Mouse (Mus musculus): ENCODE results near the gene Hcn2. TPM values are rescaled to one million over a fixed set of nuclear protein-coding genes. Genes with fewer than 3 reads are reported as not detected.

Hcn2 gene
- 0.20 TPM for polyA plus RNA-seq (2014; fragmentation: Illumina TruSeq; extraction: RNeasy Lipid Tissue Mini Kit (QIAGEN cat#74804))

DNA sequence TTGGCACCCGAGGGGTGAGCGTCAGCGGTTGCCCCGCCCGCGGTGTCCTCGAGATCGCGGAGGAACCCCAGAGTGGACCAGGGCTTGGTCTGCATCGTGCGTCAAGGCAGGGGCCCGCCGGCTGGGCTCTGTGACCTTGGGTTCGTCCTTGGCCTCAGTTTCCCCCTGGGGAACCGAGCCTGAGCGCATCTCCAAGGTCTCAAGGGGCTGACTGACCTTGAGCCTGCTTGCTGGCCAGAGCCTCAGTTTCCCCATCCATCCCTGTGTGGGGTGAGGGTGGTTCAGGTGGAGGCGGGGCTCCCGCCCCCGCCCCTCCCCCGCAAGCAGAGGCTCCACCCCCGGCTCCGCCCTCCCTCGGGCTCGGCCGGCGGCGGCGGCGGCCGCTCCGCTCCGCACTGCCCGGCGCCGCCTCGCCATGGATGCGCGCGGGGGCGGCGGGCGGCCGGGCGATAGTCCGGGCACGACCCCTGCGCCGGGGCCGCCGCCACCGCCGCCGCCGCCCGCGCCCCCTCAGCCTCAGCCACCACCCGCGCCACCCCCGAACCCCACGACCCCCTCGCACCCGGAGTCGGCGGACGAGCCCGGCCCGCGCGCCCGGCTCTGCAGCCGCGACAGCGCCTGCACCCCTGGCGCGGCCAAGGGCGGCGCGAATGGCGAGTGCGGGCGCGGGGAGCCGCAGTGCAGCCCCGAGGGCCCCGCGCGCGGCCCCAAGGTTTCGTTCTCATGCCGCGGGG, at the start of gene Hcn2:
Gene Hcn2 (plus strand): TSS at position 381 of the 734 bp plus-strand sequence.

DNA sequence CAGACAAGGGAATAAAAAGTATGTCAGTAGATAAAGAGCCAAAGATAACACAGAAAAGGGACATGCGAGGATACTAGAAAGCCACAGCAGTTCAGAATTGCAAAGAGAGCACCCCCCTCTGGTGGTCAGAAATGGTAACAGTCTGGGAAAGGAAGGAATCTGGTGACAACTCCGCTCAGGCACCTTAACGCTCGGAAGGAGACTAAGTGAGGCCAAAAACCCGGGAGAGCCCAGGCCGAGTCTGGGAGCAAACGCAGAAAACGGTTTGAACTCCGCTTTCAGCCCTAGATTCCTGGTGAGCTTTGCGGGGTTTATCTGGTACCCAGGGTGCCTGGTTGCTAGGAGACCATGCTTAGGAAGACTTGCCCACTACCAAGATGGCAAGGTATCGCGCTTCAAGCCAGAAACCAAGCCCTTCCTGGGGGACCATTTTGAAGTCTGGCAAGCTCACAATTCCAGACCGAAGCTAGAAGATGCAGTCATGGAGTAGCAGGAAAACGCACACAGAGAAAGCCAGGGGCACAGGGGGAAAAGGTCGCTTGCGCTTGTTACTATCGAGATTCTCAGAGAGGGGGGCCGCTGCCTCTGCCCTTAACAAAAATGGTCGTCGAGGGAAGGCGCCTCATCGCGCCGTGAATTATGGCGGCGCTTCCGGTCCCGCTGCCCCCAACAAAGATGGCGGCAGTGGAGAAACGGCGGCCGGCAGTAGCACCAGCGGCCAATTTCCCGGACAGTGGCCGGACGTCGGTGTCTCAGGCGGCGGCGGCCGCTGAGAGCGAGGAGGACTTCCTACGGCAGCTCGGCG, 47.5 kb upstream of the Hcn2 start, which contains the start of gene Tpgs1:
Gene Tpgs1 (plus strand): TSS at position 599 of the 805 bp plus-strand sequence.

DNA sequence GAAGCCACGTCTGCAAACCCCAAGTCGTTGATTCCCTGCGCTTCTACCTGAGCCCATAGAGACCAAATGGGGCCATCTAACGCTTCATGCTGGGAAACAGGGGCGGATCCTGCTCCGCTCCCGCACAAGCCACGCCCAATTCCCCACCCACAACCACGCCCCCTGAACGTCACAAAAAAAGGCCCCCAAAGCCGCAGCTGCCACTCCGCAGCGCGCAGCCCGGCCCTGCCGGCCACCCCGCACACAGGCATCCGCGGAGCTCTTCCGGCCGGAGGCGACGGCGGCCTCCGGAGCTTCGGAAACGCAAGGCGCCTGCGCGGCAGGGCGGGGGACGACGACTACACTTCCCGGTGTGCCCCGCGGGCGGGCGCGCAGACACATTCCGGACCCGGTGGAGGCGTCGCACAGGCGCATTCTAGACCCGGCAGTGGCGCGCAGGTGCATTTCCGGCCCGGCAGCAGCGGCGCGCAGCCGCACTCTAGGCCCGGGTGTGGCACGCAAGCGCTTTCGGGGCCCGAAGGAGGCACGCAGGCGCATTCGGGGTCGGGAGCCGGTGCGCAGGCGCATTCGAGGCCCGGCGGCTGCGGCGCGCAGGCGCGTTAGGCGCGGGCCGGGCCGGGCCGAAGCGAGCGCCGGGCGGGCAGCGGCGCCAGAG, 34.7 kb upstream of the Hcn2 start, which contains the start of gene Cdc34:
Gene Cdc34 (plus strand): TSS at position 605 of the 655 bp plus-strand sequence.

DNA sequence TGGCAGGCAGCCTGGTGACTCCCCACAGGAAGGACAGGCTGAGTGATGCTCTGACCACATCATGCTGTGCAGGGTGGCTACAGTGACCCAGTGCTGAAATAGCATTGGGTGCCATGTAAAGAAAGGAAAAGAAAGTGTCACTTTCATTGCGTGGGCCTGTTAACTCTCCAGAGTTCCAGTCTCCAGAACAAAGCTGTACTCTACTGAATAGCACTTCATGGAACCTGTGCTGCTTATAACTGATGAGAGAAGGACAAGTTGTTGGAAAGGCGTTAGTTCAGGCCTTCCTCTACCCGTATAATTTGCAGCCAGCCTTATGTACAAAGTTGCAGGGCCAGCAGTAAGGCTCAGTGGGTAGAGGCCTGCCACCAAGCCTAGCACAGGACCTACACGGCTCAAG, 27.7 kb upstream of the Hcn2 start, which contains the start of gene Gzmm:
Gene Gzmm (plus strand): TSS at position 301 of the 400 bp plus-strand sequence.

DNA sequence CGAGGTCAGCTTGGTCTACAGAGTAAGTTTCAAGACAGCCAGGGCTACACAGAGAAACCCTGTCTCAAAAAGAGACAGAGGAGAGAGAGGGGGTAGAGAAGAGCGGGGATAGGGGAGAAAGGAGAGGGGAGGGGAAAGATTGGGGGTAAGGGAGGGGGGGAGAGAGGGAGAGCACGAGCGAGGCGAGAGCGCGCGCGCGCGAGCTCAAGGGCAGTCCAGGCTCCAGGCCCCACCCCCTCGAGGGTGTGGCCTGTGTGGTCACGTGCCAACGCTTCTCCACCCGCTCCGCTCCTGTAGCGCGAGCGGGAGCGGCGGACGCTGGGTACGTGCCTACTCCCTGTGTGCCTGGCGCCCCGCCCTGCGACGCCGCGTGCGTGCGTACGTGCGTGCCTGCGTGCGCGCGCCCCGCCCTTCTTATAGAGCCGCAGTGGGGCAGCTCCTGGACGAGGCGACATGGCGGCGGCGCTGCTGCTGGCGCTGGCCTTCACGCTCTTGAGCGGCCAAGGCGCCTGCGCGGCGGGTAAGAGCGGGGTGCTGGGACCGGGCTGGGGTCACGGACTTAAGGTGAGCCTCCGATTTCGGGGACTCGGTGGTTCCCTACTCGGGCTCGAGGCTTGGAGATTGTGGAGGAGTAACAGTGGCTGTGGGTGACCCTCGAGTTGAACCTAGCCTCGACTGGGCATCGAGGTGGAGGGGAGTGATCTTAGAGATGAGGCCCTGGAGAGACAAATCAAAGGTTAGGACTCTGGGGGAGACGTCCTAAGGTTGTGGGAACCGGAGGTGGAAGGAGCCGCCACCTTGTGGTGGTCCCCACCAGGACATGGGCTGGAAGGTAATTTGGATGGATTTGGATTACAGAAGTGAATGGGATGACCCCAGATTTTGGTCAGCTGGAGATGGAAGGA, 12.1 kb upstream of the Hcn2 start, which contains the start of gene Bsg:
Gene Bsg (plus strand): TSS at position 427 of the 905 bp plus-strand sequence.

DNA sequence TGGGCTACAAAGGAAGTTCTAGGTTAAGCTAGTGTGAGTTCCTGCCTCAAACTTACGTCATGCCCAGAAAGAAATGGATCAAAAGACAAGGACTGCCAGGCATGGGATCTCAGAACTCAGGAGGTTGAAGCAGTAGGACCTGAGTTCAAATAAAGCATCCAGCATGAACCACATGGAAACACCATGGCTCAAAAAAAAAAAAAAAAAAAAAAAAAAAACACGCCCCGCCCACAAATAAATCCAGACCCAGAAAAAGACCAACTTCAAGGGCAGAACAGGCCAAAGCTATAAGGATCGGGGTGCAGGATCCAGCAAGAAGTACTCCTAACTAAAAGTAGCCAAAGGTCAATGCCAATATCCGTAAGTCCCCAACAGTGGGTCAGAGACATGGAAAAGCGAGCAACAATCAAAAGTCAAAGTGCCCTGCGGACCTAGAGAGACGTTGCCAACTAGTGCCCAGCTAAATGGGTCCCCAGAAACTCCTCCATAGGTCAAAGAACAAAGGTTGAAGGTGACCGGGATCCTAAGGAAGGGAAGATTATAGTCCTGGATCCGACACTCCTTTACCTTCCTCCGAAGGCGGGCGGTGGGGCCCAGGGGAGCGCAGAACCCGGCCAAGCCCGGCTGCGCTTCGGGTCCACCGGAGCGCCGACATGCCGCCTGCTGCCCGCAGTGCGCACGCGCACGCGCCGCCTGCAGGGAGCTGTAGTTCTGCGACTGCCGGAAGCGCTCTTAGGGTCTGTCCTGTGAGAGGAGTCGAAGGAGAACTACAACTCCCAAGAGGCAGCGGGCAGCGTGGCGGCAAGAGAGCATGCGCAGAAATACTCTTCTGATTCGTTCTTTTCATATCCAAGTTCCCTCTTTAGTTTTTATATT, 29.7 kb downstream of the Hcn2 start, which contains the start of gene Polrmt:
Gene Polrmt (minus strand): TSS at position 684 of the 876 bp plus-strand sequence.

DNA sequence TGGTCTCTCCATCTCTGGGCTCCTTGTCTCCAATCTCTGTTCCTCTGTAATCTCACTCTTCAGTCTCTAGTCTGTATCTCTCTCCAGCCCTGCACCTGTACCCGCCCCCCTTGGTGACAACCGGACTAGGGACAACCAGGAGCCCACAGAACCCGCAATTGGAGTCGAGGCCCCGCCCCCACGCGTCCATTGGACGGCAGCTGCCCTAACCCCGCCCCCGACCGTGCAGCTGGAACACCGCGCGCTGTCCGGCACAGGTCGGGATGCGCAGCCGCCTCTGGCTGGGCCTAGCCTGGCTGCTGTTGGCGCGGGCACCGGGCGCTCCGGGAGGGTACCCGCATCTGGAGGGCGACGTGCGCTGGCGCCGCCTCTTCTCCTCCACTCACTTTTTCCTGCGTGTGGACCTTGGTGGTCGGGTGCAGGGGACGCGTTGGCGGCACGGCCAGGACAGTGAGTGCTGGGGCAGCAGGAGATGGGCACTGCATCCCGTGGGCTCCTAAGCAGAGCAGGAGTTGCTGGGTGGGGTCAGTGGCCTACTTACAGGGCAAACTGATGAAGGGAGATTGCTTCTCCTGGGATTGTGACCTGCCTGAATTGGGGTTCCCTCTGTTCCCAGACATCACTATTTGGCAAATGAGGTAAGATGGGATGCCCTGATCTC, 38.6 kb downstream of the Hcn2 start, which contains the start of gene Fgf22:
Gene Fgf22 (plus strand): TSS at position 221 of the 661 bp plus-strand sequence.

DNA sequence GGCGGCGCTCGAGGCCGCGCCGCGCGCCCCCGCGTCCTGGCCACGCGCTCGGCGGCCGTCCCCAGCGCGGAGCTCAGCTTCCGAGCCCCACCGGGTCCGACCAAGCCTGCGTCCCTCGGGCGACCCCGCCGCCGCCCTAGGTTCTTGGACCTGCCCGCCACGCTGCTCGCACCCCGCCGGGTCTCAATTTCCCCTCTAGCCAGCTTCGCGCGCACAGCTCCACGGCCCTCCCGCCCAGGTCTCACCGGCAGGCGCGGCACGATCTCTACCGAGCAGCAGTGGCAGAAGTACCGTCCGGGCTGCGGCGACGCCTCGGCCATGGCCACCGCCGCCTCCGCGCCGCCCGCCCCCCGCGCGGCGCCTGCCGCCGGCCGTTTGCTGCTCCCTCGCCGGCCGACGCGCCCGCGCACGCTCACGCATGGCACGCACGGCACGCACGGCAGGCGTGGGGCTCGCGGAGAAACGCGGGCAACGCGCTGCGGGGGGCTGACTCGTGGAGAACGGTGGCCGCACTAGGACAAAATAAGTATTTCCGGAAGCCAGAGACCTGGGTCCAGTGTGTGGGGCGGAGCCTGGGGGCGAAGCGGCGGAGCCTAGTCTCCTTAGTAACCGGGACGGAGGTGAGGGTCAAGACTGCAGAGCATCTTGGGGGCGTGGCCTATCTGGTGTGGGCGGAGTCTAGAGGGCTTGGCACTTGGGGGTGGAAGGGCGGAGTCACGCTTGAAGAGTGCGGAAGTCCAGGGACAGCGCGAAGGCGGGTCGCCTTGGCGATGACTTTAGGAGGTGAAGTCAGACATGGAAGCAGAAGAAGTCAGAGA, 50.3 kb downstream of the Hcn2 start, which contains the start of gene Rnf126:
Gene Rnf126 (minus strand): TSS at position 445 of the 818 bp plus-strand sequence.

DNA sequence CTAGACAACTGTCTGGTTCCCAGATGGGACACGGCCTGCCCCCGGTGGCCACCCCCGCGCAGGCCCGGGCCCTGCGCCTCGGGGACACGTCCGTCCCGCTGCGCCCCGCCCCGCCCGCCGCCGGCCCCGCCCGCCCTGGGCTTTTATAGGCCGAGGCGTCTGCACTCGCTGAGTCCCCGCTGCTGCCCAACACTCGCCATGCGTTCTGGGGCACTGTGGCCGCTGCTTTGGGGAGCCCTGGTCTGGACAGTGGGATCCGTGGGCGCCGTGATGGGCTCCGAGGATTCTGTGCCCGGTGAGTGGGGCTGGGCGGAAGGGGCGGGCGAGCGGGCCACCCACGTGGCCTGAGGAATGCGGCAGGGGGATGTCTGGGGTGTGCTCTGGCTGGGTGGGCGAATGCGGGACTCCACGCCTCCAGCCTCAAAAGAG, 60.7 kb downstream of the Hcn2 start, which contains the start of gene Fstl3:
Gene Fstl3 (plus strand): TSS at position 170 of the 429 bp plus-strand sequence.

Other genes starting within 250 kb of the Hcn2 start
- gene Vmn2r83, start 247.9 kb upstream of the Hcn2 start, polyA plus RNA-seq (2014; fragmentation: Illumina TruSeq; extraction: RNeasy Lipid Tissue Mini Kit (QIAGEN cat#74804)), result not detected
- gene Plpp2, start 182.8 kb upstream of the Hcn2 start, polyA plus RNA-seq (2014; fragmentation: Illumina TruSeq; extraction: RNeasy Lipid Tissue Mini Kit (QIAGEN cat#74804)), result 1.3 TPM
- not detected for gene Mier2, start 161.4 kb upstream of the Hcn2 start, polyA plus RNA-seq (2014; fragmentation: Illumina TruSeq; extraction: RNeasy Lipid Tissue Mini Kit (QIAGEN cat#74804))
- gene Theg, start 129.3 kb upstream of the Hcn2 start, polyA plus RNA-seq (2014; fragmentation: Illumina TruSeq; extraction: RNeasy Lipid Tissue Mini Kit (QIAGEN cat#74804)), result not detected
- not detected for gene C2cd4c, start 102.6 kb upstream of the Hcn2 start, polyA plus RNA-seq (2014; fragmentation: Illumina TruSeq; extraction: RNeasy Lipid Tissue Mini Kit (QIAGEN cat#74804))
- 1.7 TPM for gene Shc2, start 78.7 kb upstream of the Hcn2 start, polyA plus RNA-seq (2014; fragmentation: Illumina TruSeq; extraction: RNeasy Lipid Tissue Mini Kit (QIAGEN cat#74804))
- not detected for gene Odf3l2, start 70.9 kb upstream of the Hcn2 start, polyA plus RNA-seq (2014; fragmentation: Illumina TruSeq; extraction: RNeasy Lipid Tissue Mini Kit (QIAGEN cat#74804))
- not detected for gene Madcam1, start 52.1 kb upstream of the Hcn2 start, polyA plus RNA-seq (2014; fragmentation: Illumina TruSeq; extraction: RNeasy Lipid Tissue Mini Kit (QIAGEN cat#74804))
- gene Tpgs1, start 47.3 kb upstream of the Hcn2 start, polyA plus RNA-seq (2014; fragmentation: Illumina TruSeq; extraction: RNeasy Lipid Tissue Mini Kit (QIAGEN cat#74804)), result not detected
- not detected for gene Cdc34, start 34.4 kb upstream of the Hcn2 start, polyA plus RNA-seq (2014; fragmentation: Illumina TruSeq; extraction: RNeasy Lipid Tissue Mini Kit (QIAGEN cat#74804))
- gene Gzmm, start 27.6 kb upstream of the Hcn2 start, polyA plus RNA-seq (2014; fragmentation: Illumina TruSeq; extraction: RNeasy Lipid Tissue Mini Kit (QIAGEN cat#74804)), result not detected
- 239 TPM for gene Bsg, start 12.1 kb upstream of the Hcn2 start, polyA plus RNA-seq (2014; fragmentation: Illumina TruSeq; extraction: RNeasy Lipid Tissue Mini Kit (QIAGEN cat#74804))
- gene Polrmt, start 29.9 kb downstream of the Hcn2 start, polyA plus RNA-seq (2014; fragmentation: Illumina TruSeq; extraction: RNeasy Lipid Tissue Mini Kit (QIAGEN cat#74804)), result not detected
- gene Fgf22, start 38.4 kb downstream of the Hcn2 start, polyA plus RNA-seq (2014; fragmentation: Illumina TruSeq; extraction: RNeasy Lipid Tissue Mini Kit (QIAGEN cat#74804)), result not detected
- gene Rnf126, start 50.3 kb downstream of the Hcn2 start, polyA plus RNA-seq (2014; fragmentation: Illumina TruSeq; extraction: RNeasy Lipid Tissue Mini Kit (QIAGEN cat#74804)), result 0.29 TPM
- 1.2 TPM for gene Fstl3, start 60.6 kb downstream of the Hcn2 start, polyA plus RNA-seq (2014; fragmentation: Illumina TruSeq; extraction: RNeasy Lipid Tissue Mini Kit (QIAGEN cat#74804))
- not detected for gene Prss57, start 74.3 kb downstream of the Hcn2 start, polyA plus RNA-seq (2014; fragmentation: Illumina TruSeq; extraction: RNeasy Lipid Tissue Mini Kit (QIAGEN cat#74804))
- 0.77 TPM for gene Palm, start 76.9 kb downstream of the Hcn2 start, polyA plus RNA-seq (2014; fragmentation: Illumina TruSeq; extraction: RNeasy Lipid Tissue Mini Kit (QIAGEN cat#74804))
- gene Misp, start 104.4 kb downstream of the Hcn2 start, polyA plus RNA-seq (2014; fragmentation: Illumina TruSeq; extraction: RNeasy Lipid Tissue Mini Kit (QIAGEN cat#74804)), result not detected
- 114 TPM for gene Ptbp1, start 137.8 kb downstream of the Hcn2 start, polyA plus RNA-seq (2014; fragmentation: Illumina TruSeq; extraction: RNeasy Lipid Tissue Mini Kit (QIAGEN cat#74804))
- not detected for gene Prtn3, start 157.8 kb downstream of the Hcn2 start, polyA plus RNA-seq (2014; fragmentation: Illumina TruSeq; extraction: RNeasy Lipid Tissue Mini Kit (QIAGEN cat#74804))
- not detected for gene Plppr3, start 158.0 kb downstream of the Hcn2 start, polyA plus RNA-seq (2014; fragmentation: Illumina TruSeq; extraction: RNeasy Lipid Tissue Mini Kit (QIAGEN cat#74804))
- gene Elane, start 169.6 kb downstream of the Hcn2 start, polyA plus RNA-seq (2014; fragmentation: Illumina TruSeq; extraction: RNeasy Lipid Tissue Mini Kit (QIAGEN cat#74804)), result not detected
- 1.5 TPM for gene Cfd, start 174.2 kb downstream of the Hcn2 start, polyA plus RNA-seq (2014; fragmentation: Illumina TruSeq; extraction: RNeasy Lipid Tissue Mini Kit (QIAGEN cat#74804))
- 0.37 TPM for gene Med16, start 192.3 kb downstream of the Hcn2 start, polyA plus RNA-seq (2014; fragmentation: Illumina TruSeq; extraction: RNeasy Lipid Tissue Mini Kit (QIAGEN cat#74804))
- not detected for gene Gm26602, start 194.2 kb downstream of the Hcn2 start, polyA plus RNA-seq (2014; fragmentation: Illumina TruSeq; extraction: RNeasy Lipid Tissue Mini Kit (QIAGEN cat#74804))
- gene Kiss1r, start 200.3 kb downstream of the Hcn2 start, polyA plus RNA-seq (2014; fragmentation: Illumina TruSeq; extraction: RNeasy Lipid Tissue Mini Kit (QIAGEN cat#74804)), result not detected
- gene R3hdm4, start 204.6 kb downstream of the Hcn2 start, polyA plus RNA-seq (2014; fragmentation: Illumina TruSeq; extraction: RNeasy Lipid Tissue Mini Kit (QIAGEN cat#74804)), result 8.0 TPM
- 3.3 TPM for gene Arid3a, start 210.4 kb downstream of the Hcn2 start, polyA plus RNA-seq (2014; fragmentation: Illumina TruSeq; extraction: RNeasy Lipid Tissue Mini Kit (QIAGEN cat#74804))
- 1.2 TPM for gene Wdr18, start 243.5 kb downstream of the Hcn2 start, polyA plus RNA-seq (2014; fragmentation: Illumina TruSeq; extraction: RNeasy Lipid Tissue Mini Kit (QIAGEN cat#74804))